Mouse (Mus musculus) CH12.LX (cell line): ENCODE data around the gene Cdh13.

Source experiments
- CHD1 ChIP-seq: IDR thresholded peaks from 2 replicates; pipeline ENCODE4 v1.6.1; 2012; ENCODE audit warnings: low read depth, low read length, improper control_type of control experiment, inconsistent platforms
- CTCF ChIP-seq, 2 experiments: IDR thresholded peaks in 1 of 2; conservative IDR thresholded peaks in 1 of 2; 2 replicates each; pipeline ENCODE4 v1.5.1; 2011 to 2012; ENCODE audit warnings: low read depth in 2 of 2, low read length in 2 of 2, improper control_type of control experiment in 1 of 2, inconsistent platforms in 1 of 2, mild to moderate bottlenecking in 1 of 2, moderate library complexity in 1 of 2
- EP300 ChIP-seq: IDR thresholded peaks from 2 replicates; pipeline ENCODE4 v1.6.1; 2011; ENCODE audit warnings: low read length, improper control_type of control experiment
- MXI1 ChIP-seq: IDR thresholded peaks from 2 replicates; pipeline ENCODE4 v1.6.1; 2011; ENCODE audit warnings: mild to moderate bottlenecking, low read depth, low read length, improper control_type of control experiment

- TF ChIP-seq CHD1 (no peak), EP300 (no peak), CTCF (conservative IDR thresholded peaks at IDR 0.05 in 1 of 2, IDR thresholded peaks at IDR 0.05 in 1 of 2; ENCODE audit: low read depth in 2 of 2, low read length in 2 of 2) (peak in 1 of 2 experiments; percentile 43; a peak in 2 of 4 replicates), MXI1 (no peak)
Measured at GRCm38 (mm10) chr8:119345683-119346075, 1062.1 kb downstream of the Cdh13 start.
